ENCODE assay signal across 9 mouse cellular contexts in the genomic region with DNA sequence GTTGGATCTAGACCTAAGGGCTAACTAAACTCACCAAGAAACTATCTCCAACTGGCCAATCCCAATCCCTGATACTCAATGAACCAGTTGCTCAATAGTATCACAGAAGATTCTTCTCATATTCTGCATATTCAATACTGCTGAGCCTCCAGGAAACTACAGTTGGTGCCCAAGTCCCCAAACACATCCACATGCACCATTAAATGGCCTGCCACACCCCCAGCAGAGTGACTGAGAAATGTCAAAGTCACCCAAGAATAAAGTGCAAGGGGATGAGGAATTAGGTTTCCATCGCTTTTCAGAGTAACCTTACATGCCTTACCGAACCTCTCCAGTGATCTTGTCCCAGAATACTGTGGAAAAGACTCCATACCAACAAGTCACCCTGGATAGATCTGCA. TPM values are rescaled to one million over a fixed set of nuclear protein-coding genes. Genes with fewer than 3 reads are reported as not detected.
DNase-seq lines count a peak whose midpoint lies in the region; ATAC-seq and TF ChIP-seq lines count a peak whose summit lies in the region.
"Had no signal": no experiment of that assay in that cellular context is flagged by ENCODE, and none has a peak within 500 bp of the region (broad histone marks: within the 10 kb centered on the region; RNA-seq: fewer than 3 reads in every experiment).

No protein-coding gene starts in this region.

- no peaks in the 10 kb centered on the region for H3K9me3 ChIP-seq in lung, embryonic 15.5 days
- H3K9me3 ChIP-seq in limb, embryonic 14.5 days (ENCODE audit: control insufficient read depth, low read length) = no peaks in the 10 kb centered on the region
- no peaks in the 10 kb centered on the region for H3K9me3 ChIP-seq in stomach, embryonic 14.5 days (ENCODE audit: control insufficient read depth, low read depth, low read length)

- H3K27ac ChIP-seq in gastrocnemius, adult 2 months = peak overlapping the region; percentile 28; the same call in 1 of the 2 replicates
- no peak overlapping the region for H3K27ac ChIP-seq in lung, embryonic 15.5 days
- no peak overlapping the region for H3K27ac ChIP-seq in limb, embryonic 14.5 days (replicated peaks; ENCODE audit: low read depth, low read length)
- H3K27ac ChIP-seq in stomach, embryonic 14.5 days (ENCODE audit: low read length) = no peak overlapping the region

- no peak overlapping the region for H3K9ac ChIP-seq in lung, embryonic 15.5 days
- H3K9ac ChIP-seq in limb, embryonic 14.5 days (ENCODE audit: low read depth, low read length, severe bottlenecking) = no peak overlapping the region
- H3K9ac ChIP-seq in stomach, embryonic 14.5 days (replicated peaks; ENCODE audit: low read depth, low read length) = no peak overlapping the region

- no peaks in the 10 kb centered on the region for H3K27me3 ChIP-seq in lung, embryonic 15.5 days
- no peaks in the 10 kb centered on the region for H3K27me3 ChIP-seq in limb, embryonic 14.5 days (ENCODE audit: control insufficient read depth, insufficient read depth, low read length)
- no peaks in the 10 kb centered on the region for H3K27me3 ChIP-seq in stomach, embryonic 14.5 days (ENCODE audit: control insufficient read depth, insufficient read depth, low read length)

- WGBS in lung, embryonic 15.5 days = 73% methylated on average over 2 of the region's 2 CpGs
- 83% methylated on average over 2 of the region's 2 CpGs for WGBS in limb, embryonic 14.5 days
- WGBS in stomach, embryonic 14.5 days = 83% methylated on average over 2 of the region's 2 CpGs

- intact Hi-C loops in gastrocnemius, adult 2 months (cut with DNase I) = no loop called here

- peak overlapping the region; percentile 94 for H3K4me3 ChIP-seq in gastrocnemius, adult 2 months
- peak overlapping the region; percentile 56; the same call in 1 of the 2 replicates for H3K4me3 ChIP-seq in lung, embryonic 15.5 days
- H3K4me3 ChIP-seq in limb, embryonic 14.5 days (replicated peaks; ENCODE audit: low read length) = no peak overlapping the region
- no peak overlapping the region for H3K4me3 ChIP-seq in stomach, embryonic 14.5 days (ENCODE audit: low read depth, low read length)

- no peaks in the 10 kb centered on the region for H3K36me3 ChIP-seq in lung, embryonic 15.5 days
- H3K36me3 ChIP-seq in limb, embryonic 14.5 days (ENCODE audit: control insufficient read depth, insufficient read depth, low read length) = no peaks in the 10 kb centered on the region
- H3K36me3 ChIP-seq in stomach, embryonic 14.5 days (ENCODE audit: control insufficient read depth, insufficient read depth, low read length) = no peaks in the 10 kb centered on the region

- no peak for TF ChIP-seq POLR2A in limb, embryonic 14.5 days (IDR thresholded peaks at IDR 0.05; ENCODE audit: borderline replicate concordance, extremely low read depth, insufficient read depth, insufficient read length)

- H3K4me1 ChIP-seq in lung, embryonic 15.5 days = peaks cover 23% of the 10 kb centered on the region
- H3K4me1 ChIP-seq in limb, embryonic 14.5 days (ENCODE audit: control insufficient read depth, insufficient read depth, low read length) = peaks cover 9% of the 10 kb centered on the region; the same call in 1 of the 2 replicates
- peaks cover 13% of the 10 kb centered on the region; the same call in 1 of the 2 replicates for H3K4me1 ChIP-seq in stomach, embryonic 14.5 days (ENCODE audit: control insufficient read depth, insufficient read depth, low read length)

- TF ChIP-seq CTCF in gastrocnemius, adult 2 months (IDR thresholded peaks at IDR 0.05) = no peak

- H3K4me2 ChIP-seq in lung, embryonic 15.5 days = peak overlapping the region; percentile 95
- peak overlapping the region; percentile 87; the same call in 1 of the 2 replicates for H3K4me2 ChIP-seq in limb, embryonic 14.5 days (replicated peaks; ENCODE audit: low read depth, low read length, severe bottlenecking)
- H3K4me2 ChIP-seq in stomach, embryonic 14.5 days (replicated peaks; ENCODE audit: low read depth, low read length) = peak overlapping the region; percentile 86

- no peak for ATAC-seq in lung, embryonic 15.5 days (ENCODE audit: borderline replicate concordance, extremely low read depth, low FRiP score, low TSS enrichment)
- ATAC-seq in limb, embryonic 14.5 days (ENCODE audit: low FRiP score, low read depth) = no peak
- no peak for ATAC-seq in stomach, embryonic 14.5 days (ENCODE audit: insufficient number of reproducible peaks, insufficient read depth, low FRiP score, low read depth)

- no peak for DNase-seq in gastrocnemius, adult 2 months
- DNase-seq in gastrocnemius, postnatal 4 days (ENCODE audit: low spot score in 2 of 2) = no peak
- no peak for DNase-seq in lung, postnatal 36 days
- no peak for DNase-seq in limb, embryonic 14.5 days (ENCODE audit: low spot score)
- no peak for DNase-seq in frontal cortex, adult 2 months (ENCODE audit: extremely low spot score in 1 of 2, low spot score in 1 of 2)
- DNase-seq in urinary bladder, adult 18-20 months (ENCODE audit: low spot score in 2 of 2) = no peak
- DNase-seq: thymus, adult 18-20 months had no signal

RNA-seq across cellular contexts. Expression of a gene that starts 1.2 kb away (rescaled TPM):
- 10 to 100 TPM in 1 of 2 experiments, 1 to 10 TPM in 1; 7.6 to 11.0 TPM for total RNA-seq in gastrocnemius, adult 2 months (2021)
- 1 to 10 TPM; 8.6 to 8.8 TPM for total RNA-seq in gastrocnemius, postnatal 4 days (2021)
- 8.0 and 8.9 TPM in 2 replicates for polyA plus RNA-seq in lung, embryonic 15.5 days (2015; fragmentation: Nextera tagmentation; extraction: Ambion mirVana)
- polyA plus RNA-seq in limb, embryonic 14.5 days (2012; rRNA removed) = 11.4 and 13.2 TPM in 2 replicates
- polyA plus RNA-seq in limb, embryonic 14.5 days (2014; fragmentation: Nextera tagmentation; extraction: Ambion mirVana) = 8.9 TPM in 2 replicates
- 11.1 and 12.8 TPM in 2 replicates for polyA plus RNA-seq in stomach, embryonic 14.5 days (2014; fragmentation: Nextera tagmentation; extraction: Ambion mirVana)
- polyA plus RNA-seq in frontal cortex, adult 2 months (2012; rRNA removed) = 15.2 and 15.8 TPM in 2 replicates

RNA-seq across cellular contexts. Expression of a gene that starts 31.2 kb away (rescaled TPM):
- total RNA-seq in gastrocnemius, adult 2 months (2021) = 1 to 10 TPM in 1 of 2 experiments, under 1 TPM in 1; 0.87 to 1.4 TPM
- total RNA-seq in gastrocnemius, postnatal 4 days (2021) = 1 to 10 TPM; 3.2 to 4.6 TPM
- 1.0 and 2.5 TPM in 2 replicates for polyA plus RNA-seq in lung, embryonic 15.5 days (2015; fragmentation: Nextera tagmentation; extraction: Ambion mirVana)
- 0.43 and 0.51 TPM in 2 replicates for polyA plus RNA-seq in limb, embryonic 14.5 days (2012; rRNA removed)
- 0.66 and 0.74 TPM in 2 replicates for polyA plus RNA-seq in limb, embryonic 14.5 days (2014; fragmentation: Nextera tagmentation; extraction: Ambion mirVana)
- polyA plus RNA-seq in stomach, embryonic 14.5 days (2014; fragmentation: Nextera tagmentation; extraction: Ambion mirVana) = 1.5 and 4.3 TPM in 2 replicates
- polyA plus RNA-seq in frontal cortex, adult 2 months (2012; rRNA removed) = 3.0 and 3.2 TPM in 2 replicates

Comparison
In these comparisons a context has a peak if more than half of its experiments do, and no peak if none do; other contexts are left out.
1. H3K4me3 ChIP-seq: peak in gastrocnemius, adult 2 months (single experiment) and lung, embryonic 15.5 days (single experiment); none in limb, embryonic 14.5 days (single experiment) and stomach, embryonic 14.5 days (single experiment).
2. Peak in every context shown above with its lines, with median percentiles within 50 percentile points of each other: H3K4me2 ChIP-seq.